Mouse (Mus musculus) embryonic stem cell, embryonic (primary cell): ENCODE data around the gene BC055324.

Experiments used
- CTCF ChIA-PET, 4 experiments: fragments of 300-600 bp in 2 of 4; fragments of 350-600 bp in 2 of 4; sonication (Branson Sonifier 250); formaldehyde crosslinking; loops; one replicate each; lab custom pipeline; 2022; ENCODE audit warnings: inconsistent platforms in 2 of 4; lab: Charles Lee
- POLR2A ChIA-PET, 4 experiments: fragments of 300-600 bp in 2 of 4; fragments of 350-600 bp in 2 of 4; sonication (Branson Sonifier 250); formaldehyde crosslinking; loops; one replicate each; lab custom pipeline; 2022; ENCODE audit warnings: antibody characterized with exemption in 4 of 4, inconsistent platforms in 1 of 4; lab: Charles Lee

Gene BC055324

GRCm38 (mm10) chr1:163992371-163992770 lies 2.2 kb downstream of the BC055324 start:
- ChIA-PET CTCF (interaction anchor here in 1 of 4 experiments (0.7 kb wide), 1 partner anchor 50 kb away, joined by 4 read pairs; no protein-coding TSS in a partner anchor), POLR2A (interaction anchor here in 3 of 4 experiments (0.6 to 1.5 kb wide), 5 partner anchors 9 to 300 kb away, joined by 3 to 5 read pairs (median 3); no protein-coding TSS in a partner anchor)

- ChIA-PET POLR2A (interaction anchor here in 2 of 4 experiments (0.6 kb wide), 2 partner anchors 79 to 1202 kb away, joined by 3 to 4 read pairs; no protein-coding TSS in a partner anchor), CTCF (no interaction called here)
Observed at GRCm38 (mm10) chr1:163976515-163976914, 18.1 kb downstream of the BC055324 start.

GRCm38 (mm10) chr1:163975088-163975487 lies 19.5 kb downstream of the BC055324 start:
- ChIA-PET POLR2A (interaction anchor here in 2 of 4 experiments (1.0 kb wide), 3 partner anchors 9 to 27 kb away, joined by 3 read pairs; partner anchors contain the start of genes BC055324 (in 1 of the 2) and Mettl18 (in 1 of the 2)), CTCF (no interaction called here)

- CTCF ChIA-PET = no interaction called here
- POLR2A ChIA-PET = interaction anchor here in 2 of 4 experiments (1.0 to 1.3 kb wide), 3 partner anchors 20 to 28 kb away, joined by 3 read pairs; partner anchors contain the start of genes BC055324 (in 1 of the 2) and Mettl18 (in 1 of the 2)
Observed at GRCm38 (mm10) chr1:163974471-163974870, 20.1 kb downstream of the BC055324 start.

GRCm38 (mm10) chr1:163964008-163964689 lies 30.4 kb downstream of the BC055324 start:
- CTCF ChIA-PET = interaction anchor here in 1 of 4 experiments (0.5 kb wide), 1 partner anchor 50 kb away, joined by 4 read pairs; no protein-coding TSS in a partner anchor

GRCm38 (mm10) chr1:163958036-163958435 lies 36.6 kb downstream of the BC055324 start:
- ChIA-PET POLR2A (interaction anchor here in 1 of 4 experiments (1.3 kb wide), 1 partner anchor 25 kb away, joined by 4 read pairs; no protein-coding TSS in a partner anchor), CTCF (no interaction called here)

More at GRCm38 (mm10) chr1:163964008-163964689, 30.4 kb downstream of the BC055324 start:
- POLR2A ChIA-PET = interaction anchor here in 1 of 4 experiments (2.8 kb wide), 1 partner anchor 11 kb away, joined by 11 read pairs; no protein-coding TSS in a partner anchor

DNA sequence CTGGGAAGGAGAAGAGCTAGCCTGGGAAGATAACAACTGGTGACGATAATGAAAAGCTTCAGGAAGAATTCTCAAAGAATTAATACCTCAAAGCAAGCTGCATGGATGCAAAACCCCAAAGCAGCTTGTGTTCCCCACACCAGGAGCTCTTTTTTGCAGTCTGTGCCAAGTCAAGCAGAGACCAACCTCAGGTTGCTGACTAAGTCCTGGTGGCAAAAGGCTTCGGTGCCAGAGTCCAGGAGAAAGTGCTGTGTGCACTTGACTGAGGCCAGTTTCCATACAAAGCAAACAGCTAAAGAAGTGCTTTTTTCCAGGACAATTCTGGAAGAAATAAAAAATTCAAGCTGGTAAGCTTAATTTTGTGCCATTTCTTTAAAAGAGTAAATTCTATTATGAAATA lies 41.2 kb downstream of the BC055324 start:
- ChIA-PET CTCF (no interaction called here), POLR2A (interaction anchor here in 1 of 4 experiments (0.9 to 2.1 kb wide), 5 partner anchors 9 to 41 kb away, joined by 3 to 11 read pairs (median 5); partner anchors contain the start of genes BC055324, Mettl18 and Scyl3)

- ChIA-PET POLR2A (interaction anchor here in 2 of 4 experiments (1.0 to 5.2 kb wide), 4 partner anchors 10 to 53 kb away, joined by 3 to 24 read pairs (median 4); partner anchors contain the start of genes BC055324 (in 1 of the 2) and Mettl18 (in 1 of the 2)), CTCF (interaction anchor here in 1 of 4 experiments (0.6 kb wide), 1 partner anchor 50 kb away, joined by 4 read pairs; no protein-coding TSS in a partner anchor)
Observed at GRCm38 (mm10) chr1:163942056-163942455, 52.5 kb downstream of the BC055324 start.

GRCm38 (mm10) chr1:163934591-163934990 lies 60.0 kb downstream of the BC055324 start:
- ChIA-PET POLR2A (interaction anchor here in 2 of 4 experiments (1.1 to 1.6 kb wide), 2 partner anchors 11 to 13 kb away, joined by 3 read pairs; no protein-coding TSS in a partner anchor), CTCF (interaction anchor here in 1 of 4 experiments (1.5 kb wide), 1 partner anchor 204 kb away, joined by 4 read pairs; no protein-coding TSS in a partner anchor)

GRCm38 (mm10) chr1:163931801-163932200 lies 62.8 kb downstream of the BC055324 start:
- POLR2A ChIA-PET = interaction anchor here in 3 of 4 experiments (1.1 to 4.2 kb wide), 9 partner anchors 10 to 314 kb away, joined by 3 to 24 read pairs (median 4); partner anchors contain the start of genes BC055324 (in 2 of the 3) and Mettl18 (in 2 of the 3)
- CTCF ChIA-PET = no interaction called here

DNA sequence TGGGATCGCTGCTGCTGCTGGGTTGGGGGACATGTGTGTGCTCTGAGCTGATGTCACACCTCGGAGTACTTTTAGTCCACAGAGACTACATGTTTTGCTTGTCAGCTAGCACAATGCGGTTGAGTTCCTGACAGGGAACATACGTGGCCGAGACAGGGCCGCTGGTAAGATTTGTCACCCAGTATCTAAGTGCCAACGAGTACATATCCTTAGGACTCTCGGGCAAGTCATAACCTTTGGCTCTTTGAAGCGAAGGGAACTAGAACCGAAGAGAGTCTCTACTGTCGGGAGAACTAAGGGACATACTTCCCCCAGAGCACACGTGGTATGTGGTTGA lies 64.2 kb downstream of the BC055324 start:
- POLR2A ChIA-PET = interaction anchor here in 3 of 4 experiments (0.9 to 4.2 kb wide), 11 partner anchors 9 to 527 kb away, joined by 3 to 24 read pairs (median 5); partner anchors contain the start of genes BC055324 (in 2 of the 3), Mettl18 (in 2 of the 3), Gorab (in 1 of the 3) and Kifap3 (in 1 of the 3)
- CTCF ChIA-PET = interaction anchor here in 1 of 4 experiments (0.7 to 1.5 kb wide), 2 partner anchors 20 to 208 kb away, joined by 3 to 4 read pairs; no protein-coding TSS in a partner anchor

- ChIA-PET POLR2A (interaction anchor here in 3 of 4 experiments (0.6 to 4.2 kb wide), 10 partner anchors 12 to 1650 kb away, joined by 3 to 24 read pairs (median 5); partner anchors contain the start of genes BC055324 (in 2 of the 3), Mettl18 (in 2 of the 3), Gorab (in 1 of the 3) and Kifap3 (in 1 of the 3)), CTCF (interaction anchor here in 1 of 4 experiments (1.5 kb wide), 1 partner anchor 209 kb away, joined by 4 read pairs; no protein-coding TSS in a partner anchor)
Observed at GRCm38 (mm10) chr1:163929636-163930457, 64.7 kb downstream of the BC055324 start.

DNA sequence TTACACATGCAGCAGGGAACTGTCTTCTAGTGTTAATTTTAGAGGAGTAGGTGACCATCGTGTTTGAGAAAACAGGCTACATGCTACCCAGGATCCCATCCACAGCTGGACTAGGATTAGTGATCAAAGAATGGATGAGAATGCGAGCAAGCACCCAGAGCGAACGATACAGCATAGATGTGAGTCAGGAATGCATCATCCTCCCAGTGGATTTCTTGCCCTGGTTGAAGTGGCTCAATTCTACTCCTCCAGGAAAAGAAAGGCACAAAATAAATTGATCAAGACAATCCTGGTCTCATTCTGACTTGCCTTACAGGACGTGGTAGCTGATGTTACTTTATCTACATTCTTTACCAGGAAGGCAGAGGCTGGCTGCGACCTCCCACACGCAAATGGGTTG lies 65.8 kb downstream of the BC055324 start, which contains the start of gene Scyl3:
TSS of gene Scyl3 (plus strand) at position 255 of the 400 bp plus-strand sequence.
- ChIA-PET CTCF (interaction anchor here in 1 of 4 experiments (1.5 kb wide), 1 partner anchor 210 kb away, joined by 4 read pairs; no protein-coding TSS in a partner anchor), POLR2A (interaction anchor here in 3 of 4 experiments (1.7 to 4.2 kb wide), 4 partner anchors 13 to 66 kb away, joined by 5 to 24 read pairs (median 10); partner anchors contain the start of genes BC055324 (in 2 of the 3) and Mettl18 (in 2 of the 3))

- POLR2A ChIA-PET = no interaction called here
Observed at GRCm38 (mm10) chr1:163924093-163924492, 70.5 kb downstream of the BC055324 start.

GRCm38 (mm10) chr1:163917349-163918160 lies 77.0 kb downstream of the BC055324 start:
- POLR2A ChIA-PET = interaction anchor here in 1 of 4 experiments (0.6 kb wide), 1 partner anchor 783 kb away, joined by 3 read pairs; no protein-coding TSS in a partner anchor
- CTCF ChIA-PET = no interaction called here

More at GRCm38 (mm10) chr1:163924093-163924492, 70.5 kb downstream of the BC055324 start:
- CTCF ChIA-PET = no interaction called here

DNA sequence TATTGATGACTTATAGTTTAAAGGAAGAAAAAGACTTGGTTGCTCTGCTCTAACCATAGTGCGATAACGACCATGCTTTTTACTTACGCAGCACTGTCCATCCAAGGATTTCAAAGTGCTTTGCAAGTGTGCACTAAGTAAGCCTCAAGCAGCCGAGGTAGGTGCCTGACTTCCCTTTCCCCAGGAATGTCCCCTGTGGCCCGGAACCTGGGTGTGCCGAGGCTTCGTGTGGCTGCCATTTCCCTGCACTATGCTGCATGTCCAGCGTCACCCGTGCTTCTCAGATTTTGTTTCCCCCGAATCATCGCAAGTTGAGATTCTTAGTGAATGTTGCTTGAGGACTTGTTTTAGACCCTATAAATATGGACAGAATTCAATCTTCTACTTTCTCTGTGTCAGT lies 82.6 kb downstream of the BC055324 start:
- CTCF ChIA-PET = interaction anchor here in 1 of 4 experiments (2.8 kb wide), 1 partner anchor 762 kb away, joined by 19 read pairs; no protein-coding TSS in a partner anchor
- POLR2A ChIA-PET = no interaction called here
